Mouse (Mus musculus) CH12.LX (cell line): ENCODE results near the gene Bad. TPM values are rescaled to one million over a fixed set of nuclear protein-coding genes. Genes with fewer than 3 reads are reported as not detected.

Experiments used
- DNase-seq: peaks from one replicate; pipeline ENCODE4 v3.0.0-alpha.2; 2013; ENCODE audit errors: extremely low read depth
- H3K27ac ChIP-seq: 2 replicates; pipeline ENCODE4 v1.5.1; 2012; ENCODE audit warnings: low read depth, mild to moderate bottlenecking, control low read depth, moderate library complexity; ENCODE audit not compliant: insufficient read depth
- H3K27me3 ChIP-seq: replicated peaks from 2 replicates; pipeline ENCODE3; 2012; ENCODE audit warnings: inconsistent platforms
- H3K36me3 ChIP-seq, 2 experiments: replicated peaks in 1 of 2; 2 replicates each; pipeline versions ENCODE3 to v1.6.1; 2012; ENCODE audit warnings: inconsistent platforms in 1 of 2, low read length in 1 of 2, mild to moderate bottlenecking in 1 of 2, mixed read lengths in 1 of 2, moderate library complexity in 1 of 2; ENCODE audit not compliant: control insufficient read depth in 1 of 2, insufficient read depth in 1 of 2
- H3K4me1 ChIP-seq, 2 experiments: 2 replicates each; pipeline ENCODE4 v1.6.1; 2012; ENCODE audit warnings: inconsistent platforms in 1 of 2, moderate library complexity in 1 of 2; ENCODE audit not compliant: insufficient read depth in 2 of 2, control insufficient read depth in 1 of 2
- H3K4me2 ChIP-seq: 2 replicates; pipeline ENCODE4 v1.6.1; 2012; ENCODE audit warnings: low read depth, mild to moderate bottlenecking, control low read depth; ENCODE audit not compliant: poor library complexity, insufficient read depth, severe bottlenecking
- H3K4me3 ChIP-seq, 3 experiments: fragments of 150-350 bp in 1 of 3; sonication (generic) in 1 of 3; replicated peaks in 1 of 3; 2 replicates each; pipeline versions ENCODE3 to v1.5.1; 2011 to 2012; ENCODE audit warnings: low read depth in 2 of 3, low read length in 2 of 3, mild to moderate bottlenecking in 2 of 3, moderate library complexity in 2 of 3, control low read depth in 1 of 3, improper control_type of control experiment in 1 of 3, inconsistent platforms in 1 of 3, mixed read lengths in 1 of 3; ENCODE audit not compliant: poor library complexity in 1 of 3
- H3K79me2 ChIP-seq: replicated peaks from 2 replicates; pipeline ENCODE4 v1.6.1; 2012; ENCODE audit warnings: mild to moderate bottlenecking, moderate library complexity; ENCODE audit not compliant: control insufficient read depth, poor library complexity, insufficient read depth, severe bottlenecking; ENCODE audit errors: extremely low read depth
- H3K9ac ChIP-seq: 2 replicates; pipeline ENCODE4 v1.6.1; 2012; ENCODE audit warnings: low read depth, mild to moderate bottlenecking, control low read depth, moderate library complexity; ENCODE audit not compliant: insufficient read depth
- H3K9me3 ChIP-seq: replicated peaks from 2 replicates; pipeline ENCODE3; 2012; ENCODE audit warnings: low read length, inconsistent platforms, mixed read lengths
- CHD2 ChIP-seq: IDR thresholded peaks from 2 replicates; pipeline ENCODE4 v1.6.1; 2011; ENCODE audit warnings: low read length, improper control_type of control experiment
- CTCF ChIP-seq, 2 experiments: IDR thresholded peaks in 1 of 2; conservative IDR thresholded peaks in 1 of 2; 2 replicates each; pipeline ENCODE4 v1.5.1; 2011 to 2012; ENCODE audit warnings: low read depth in 2 of 2, low read length in 2 of 2, improper control_type of control experiment in 1 of 2, inconsistent platforms in 1 of 2, mild to moderate bottlenecking in 1 of 2, moderate library complexity in 1 of 2
- E2F4 ChIP-seq: IDR thresholded peaks from 2 replicates; pipeline ENCODE4 v1.6.1; 2011; ENCODE audit warnings: low read depth, low read length, improper control_type of control experiment; ENCODE audit not compliant: insufficient replicate concordance
- EP300 ChIP-seq: IDR thresholded peaks from 2 replicates; pipeline ENCODE4 v1.6.1; 2011; ENCODE audit warnings: low read length, improper control_type of control experiment
- ETS1 ChIP-seq: conservative IDR thresholded peaks from 2 replicates; pipeline ENCODE4 v1.6.1; 2012; ENCODE audit warnings: low read depth, mild to moderate bottlenecking, inconsistent platforms, low read length, improper control_type of control experiment, moderate library complexity
- GABPA ChIP-seq: IDR thresholded peaks from 2 replicates; pipeline ENCODE4 v1.6.1; 2012; ENCODE audit warnings: low read depth, low read length, improper control_type of control experiment, inconsistent platforms; ENCODE audit not compliant: insufficient replicate concordance
- IRF4 ChIP-seq: IDR thresholded peaks from 2 replicates; pipeline ENCODE4 v1.6.1; 2014; ENCODE audit warnings: low read depth, mild to moderate bottlenecking, inconsistent platforms, low read length, improper control_type of control experiment
- MAFK ChIP-seq: IDR thresholded peaks from 2 replicates; pipeline ENCODE4 v1.6.1; 2011; ENCODE audit warnings: low read length, improper control_type of control experiment; ENCODE audit not compliant: insufficient replicate concordance
- MEF2A ChIP-seq: IDR thresholded peaks from 2 replicates; pipeline ENCODE4 v1.6.1; 2014; ENCODE audit warnings: low read depth, mild to moderate bottlenecking, inconsistent platforms, low read length, improper control_type of control experiment, borderline replicate concordance
- MXI1 ChIP-seq: IDR thresholded peaks from 2 replicates; pipeline ENCODE4 v1.6.1; 2011; ENCODE audit warnings: mild to moderate bottlenecking, low read depth, low read length, improper control_type of control experiment
- MYC ChIP-seq: IDR thresholded peaks from 2 replicates; pipeline ENCODE4 v1.6.1; 2011; ENCODE audit warnings: low read depth, mild to moderate bottlenecking, improper control_type of control experiment, low read length
- NELFE ChIP-seq: IDR thresholded peaks from 2 replicates; pipeline ENCODE4 v1.6.1; 2011; ENCODE audit warnings: low read depth, low read length, improper control_type of control experiment
- NRF1 ChIP-seq: IDR thresholded peaks from 2 replicates; pipeline ENCODE4 v1.6.1; 2014; ENCODE audit warnings: low read depth, mild to moderate bottlenecking, inconsistent platforms, low read length, improper control_type of control experiment, moderate library complexity
- POLR2A ChIP-seq: IDR thresholded peaks from 2 replicates; pipeline ENCODE4 v1.6.1; 2011; ENCODE audit warnings: low read depth, mild to moderate bottlenecking, improper control_type of control experiment, low read length
- POLR2AphosphoS2 ChIP-seq: IDR thresholded peaks from 2 replicates; pipeline ENCODE4 v1.6.1; 2011; ENCODE audit warnings: low read depth, low read length, improper control_type of control experiment
- RAD21 ChIP-seq: IDR thresholded peaks from 2 replicates; pipeline ENCODE4 v1.6.1; 2011; ENCODE audit warnings: low read depth, mild to moderate bottlenecking, low read length, improper control_type of control experiment, moderate library complexity
- RCOR1 ChIP-seq: conservative IDR thresholded peaks from 2 replicates; pipeline ENCODE4 v1.6.1; 2012; ENCODE audit warnings: low read depth, mild to moderate bottlenecking, inconsistent platforms, low read length, improper control_type of control experiment
- TBP ChIP-seq: conservative IDR thresholded peaks from 2 replicates; pipeline ENCODE4 v1.6.1; 2011; ENCODE audit warnings: low read depth, low read length, improper control_type of control experiment
- TCF12 ChIP-seq: IDR thresholded peaks from 2 replicates; pipeline ENCODE4 v1.6.1; 2014; ENCODE audit warnings: low read depth, mild to moderate bottlenecking, inconsistent platforms, low read length, improper control_type of control experiment
- UBTF ChIP-seq: IDR thresholded peaks from 2 replicates; pipeline ENCODE4 v1.6.1; 2012; ENCODE audit warnings: low read depth, mild to moderate bottlenecking, inconsistent platforms, low read length, improper control_type of control experiment, moderate library complexity
- USF2 ChIP-seq: conservative IDR thresholded peaks from 2 replicates; pipeline ENCODE4 v1.6.1; 2011; ENCODE audit warnings: low read depth, low read length, improper control_type of control experiment
- ZC3H11A ChIP-seq: IDR thresholded peaks from 2 replicates; pipeline ENCODE4 v1.6.1; 2012; ENCODE audit warnings: low read depth, mild to moderate bottlenecking, inconsistent platforms, low read length, improper control_type of control experiment
- ZNF384 ChIP-seq: IDR thresholded peaks from 2 replicates; pipeline ENCODE4 v1.6.1; 2012; ENCODE audit warnings: low read depth, low read length, improper control_type of control experiment, inconsistent platforms
- dilution Hi-C: fragments of 300-500 bp; cut with MboI; formaldehyde crosslinking; loops from 2 replicates; pipeline ENCODE4 v1.14.3; 2020; ENCODE audit warnings: low sequenced_read_pairs; ENCODE audit not compliant: extremely low pct_unique_long_range_greater_than_20kb, extremely low pct_ligation_motif_present
- in situ Hi-C: fragments of 300-500 bp; cut with MboI; formaldehyde crosslinking; loops from 3 replicates; pipeline ENCODE4 v1.14.3; 2019; ENCODE audit warnings: low sequenced_read_pairs, low pct_ligation_motif_present, low pct_unique_long_range_greater_than_20kb, mixed read lengths
- polyA plus RNA-seq: library from polyadenylated mRNA; unstranded; fragments of >175 nt; gene quantifications from 2 replicates; pipeline ENCODE4 v1.2.1, GENCODE M21; 2012; ENCODE audit warnings: low read depth; ENCODE audit not compliant: insufficient read length
- total RNA-seq, 2 experiments: library from RNA; depleted of rRNA; stranded (reverse); fragments of 300-350 nt in 1 of 2; fragments of >200 nt in 1 of 2; gene quantifications; 2 replicates each; pipeline ENCODE4 v1.2.3; 2012 to 2014

Gene Bad
- total and polyA plus RNA-seq, 3 experiments, result 27.7 to 38.0 (median 33.3) TPM

DNA sequence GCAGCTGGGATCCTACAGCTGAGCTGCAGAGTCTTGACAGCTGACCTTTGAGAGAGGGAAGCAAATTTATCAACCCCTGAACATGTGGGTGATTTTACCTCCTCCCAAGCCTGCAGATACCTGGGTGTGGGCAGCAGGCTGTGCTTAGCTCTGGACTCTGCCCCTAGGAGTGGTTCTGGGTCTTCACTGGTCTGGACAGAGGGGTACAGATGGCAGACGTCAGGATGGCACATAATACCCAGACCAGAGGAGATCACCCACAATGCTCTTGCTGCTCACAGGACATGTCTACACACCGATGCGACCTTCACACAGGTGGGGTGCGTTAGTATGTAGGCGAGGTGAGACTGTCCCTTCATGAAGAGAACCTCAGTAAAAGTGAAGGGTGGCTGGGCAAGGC is 7.9 kb downstream of the Bad start:
- TF ChIP-seq MAFK, result no peak
- no peak for TF ChIP-seq ZNF384
- no peak for TF ChIP-seq ETS1
- no peak for TF ChIP-seq TBP
- TF ChIP-seq USF2, result no peak
- TF ChIP-seq GABPA, result no peak
- TF ChIP-seq NELFE, result no peak
- TF ChIP-seq CHD2, result no peak
- no peak for TF ChIP-seq IRF4
- no peak for TF ChIP-seq MXI1
- in situ Hi-C loops, result no loop called here

DNA sequence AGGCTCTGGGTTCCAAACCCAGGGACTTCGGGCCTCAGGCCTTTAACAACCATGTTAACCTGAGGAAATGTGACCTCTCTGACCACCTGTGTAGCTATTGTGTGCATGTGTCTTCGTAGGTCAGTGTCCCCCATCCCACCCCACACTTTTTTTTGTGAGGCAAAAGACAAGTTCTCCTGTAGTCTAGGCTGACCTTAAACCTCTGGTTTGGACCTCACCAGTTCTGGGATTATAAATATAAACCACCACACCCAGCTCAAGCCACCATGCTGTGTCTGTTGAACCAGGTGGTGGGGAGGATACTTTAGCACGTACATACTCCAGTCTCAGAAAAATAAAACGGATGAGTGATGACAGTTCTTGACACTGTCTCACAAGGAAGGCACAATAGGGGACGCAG is 8.3 kb downstream of the Bad start:
- DNase-seq, result no peak
- Histone ChIP-seq H3K36me3 (peaks cover 17 to 87% of the 10 kb centered on the region in 2 experiments), H3K9me3 (no peaks in the 10 kb centered on the region), H3K9ac (no peak overlapping the region), H3K4me2 (no peak overlapping the region), H3K4me3 (no peak overlapping the region), H3K27ac (no peak overlapping the region), H3K27me3 (no peaks in the 10 kb centered on the region), H3K79me2 (no peaks in the 10 kb centered on the region), H3K4me1 (peaks cover 5 to 18% of the 10 kb centered on the region in 2 experiments)
- dilution Hi-C loops (no loop called here), in situ Hi-C loops (no loop called here)
- TF ChIP-seq CHD2 (no peak), E2F4 (no peak), UBTF (no peak), CTCF (conservative IDR thresholded peaks at IDR 0.05 in 1 of 2, IDR thresholded peaks at IDR 0.05 in 1 of 2; ENCODE audit: low read depth in 2 of 2, low read length in 2 of 2) (no peak), RAD21 (no peak), POLR2AphosphoS2 (no peak), MYC (no peak), TBP (no peak), NRF1 (no peak), RCOR1 (no peak), MXI1 (no peak), MEF2A (no peak), POLR2A (no peak), ZC3H11A (no peak), TCF12 (no peak), EP300 (no peak)

More for the DNA sequence above, 7.9 kb downstream of the Bad start:
- no peaks in the 10 kb centered on the region for H3K27me3 ChIP-seq
- H3K79me2 ChIP-seq, result no peaks in the 10 kb centered on the region
- no peak overlapping the region for H3K27ac ChIP-seq
- no peak overlapping the region for H3K4me2 ChIP-seq
- peaks cover 3 to 14% of the 10 kb centered on the region in 2 experiments; a peak in 2 of 4 replicates for H3K4me1 ChIP-seq
- H3K4me3 ChIP-seq, result no peak overlapping the region
- H3K9me3 ChIP-seq, result no peaks in the 10 kb centered on the region
- no peak overlapping the region for H3K9ac ChIP-seq
- DNase-seq, result no peak
- peaks cover 13 to 83% of the 10 kb centered on the region in 2 experiments for H3K36me3 ChIP-seq
- dilution Hi-C loops, result no loop called here
